ENCODE assay signal across 7 mouse cellular contexts in the genomic region with DNA sequence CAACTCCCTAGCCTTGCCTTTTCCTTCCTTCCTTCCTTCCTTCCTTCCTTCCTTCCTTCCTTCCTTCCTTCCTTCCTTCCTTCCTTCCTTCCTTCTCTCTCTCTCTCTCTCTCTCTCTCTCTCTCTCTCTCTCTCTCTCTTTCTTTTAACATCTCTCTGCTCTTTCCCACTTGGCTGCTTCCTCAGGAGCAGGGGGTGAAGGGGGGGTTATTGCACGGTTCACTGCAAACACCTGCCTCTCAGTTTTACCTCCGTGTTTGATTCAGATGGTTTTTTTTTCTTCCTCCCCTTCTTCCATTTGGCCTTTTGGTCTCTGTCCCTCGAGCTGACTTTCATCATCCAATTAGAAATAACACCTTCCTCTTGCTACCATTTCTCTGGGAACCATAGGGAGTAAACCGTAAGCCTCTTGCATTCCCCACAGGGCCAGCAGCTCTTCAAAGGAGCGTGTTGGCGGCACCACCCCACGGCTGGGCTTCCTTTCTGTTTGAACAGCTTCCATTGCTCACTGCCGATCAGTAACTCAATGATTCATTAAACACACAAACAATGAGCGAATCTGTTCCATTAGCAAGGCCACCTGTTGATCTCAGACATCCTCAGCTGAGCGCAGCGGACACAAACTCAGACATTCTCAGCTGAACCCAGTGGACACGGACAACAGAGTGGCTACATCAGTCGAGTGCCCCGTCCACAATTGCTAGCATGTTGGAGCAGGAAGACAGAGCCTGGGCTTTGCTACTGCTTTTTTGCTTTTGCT.
A peak's percentile ranks its signal among the peaks of the same experiment; 100 is the strongest.
DNase-seq lines count a peak whose midpoint lies in the region; ATAC-seq and TF ChIP-seq lines count a peak whose summit lies in the region.

No protein-coding gene starts in this region.

- no peak for TF ChIP-seq EP300 in heart, postnatal 0 days (IDR thresholded peaks at IDR 0.05; ENCODE audit: low read depth)

- H3K4me1 ChIP-seq in heart, postnatal 0 days (ENCODE audit: control insufficient read depth, insufficient read depth) = no peaks in the 10 kb centered on the region
- peaks cover 4% of the 10 kb centered on the region; the same call in 1 of the 2 replicates for H3K4me1 ChIP-seq in lung, embryonic 15.5 days

- peak; percentile 71 for ATAC-seq in Patski
- no peak for ATAC-seq in heart, postnatal 0 days (ENCODE audit: insufficient read depth, low read depth)
- no peak for ATAC-seq in lung, embryonic 15.5 days (ENCODE audit: borderline replicate concordance, extremely low read depth, low FRiP score, low TSS enrichment)

- no peaks in the 10 kb centered on the region for H3K9me3 ChIP-seq in heart, postnatal 0 days (replicated peaks; ENCODE audit: control insufficient read depth, low read length)
- no peaks in the 10 kb centered on the region for H3K9me3 ChIP-seq in lung, embryonic 15.5 days

- WGBS in heart, postnatal 0 days = 40% methylated on average over 14 of the region's 14 CpGs
- 11% methylated on average over 14 of the region's 14 CpGs for WGBS in lung, embryonic 15.5 days

- no peak overlapping the region for H3K27ac ChIP-seq in heart, postnatal 0 days (ENCODE audit: low read depth)
- H3K27ac ChIP-seq in lung, embryonic 15.5 days = no peak overlapping the region

- in situ Hi-C loops in Patski (cut with MboI; ENCODE audit: low pct_unique_long_range_greater_than_20kb) = no loop called here

- H3K27me3 ChIP-seq in Patski = no peaks in the 10 kb centered on the region
- no peaks in the 10 kb centered on the region for H3K27me3 ChIP-seq in heart, postnatal 0 days (ENCODE audit: control insufficient read depth, insufficient read depth, low read length)
- H3K27me3 ChIP-seq in lung, embryonic 15.5 days = no peaks in the 10 kb centered on the region

- DNase-seq in Patski (ENCODE audit: low read depth, low spot score) = peak; percentile 50
- peak; percentile 2 for DNase-seq in brain, embryonic 18.5 days (ENCODE audit: low read depth, low spot score)
- DNase-seq in heart, postnatal 0 days (ENCODE audit: low spot score) = no peak
- peak; percentile 49 to 74 for DNase-seq in kidney, postnatal 4 days
- peak; percentile 24 for DNase-seq in retina, postnatal 7 days (ENCODE audit: low read depth, low spot score)
- DNase-seq in adipocyte (ENCODE audit: low spot score) = no peak

- no peaks in the 10 kb centered on the region for H3K36me3 ChIP-seq in heart, postnatal 0 days (replicated peaks; ENCODE audit: control insufficient read depth, insufficient read depth, low read length)
- no peaks in the 10 kb centered on the region for H3K36me3 ChIP-seq in lung, embryonic 15.5 days

- H3K4me2 ChIP-seq in heart, postnatal 0 days (ENCODE audit: low read depth, low read length) = peak overlapping the region; percentile 48
- H3K4me2 ChIP-seq in lung, embryonic 15.5 days = peak overlapping the region; percentile 49

- no peak overlapping the region for H3K4me3 ChIP-seq in heart, postnatal 0 days (ENCODE audit: low read depth, low read length)
- H3K4me3 ChIP-seq in lung, embryonic 15.5 days = peak overlapping the region; percentile 27

- CTCF ChIA-PET in Patski (lab: Charles Lee) = interaction anchor here (1.7 kb wide), 1 partner anchor 21 kb away, joined by 4 read pairs; no protein-coding TSS in a partner anchor

- no peak for TF ChIP-seq CTCF in Patski (IDR thresholded peaks at IDR 0.05)
- no peak for TF ChIP-seq CTCF in heart, postnatal 0 days (IDR thresholded peaks at IDR 0.05; ENCODE audit: low read depth)

- POLR2A ChIA-PET in Patski (lab: Charles Lee) = interaction anchor here (0.8 kb wide), 1 partner anchor 76 kb away, joined by 3 read pairs; no protein-coding TSS in a partner anchor

- no peak overlapping the region for H3K9ac ChIP-seq in heart, postnatal 0 days (replicated peaks; ENCODE audit: low read depth, low read length)
- H3K9ac ChIP-seq in lung, embryonic 15.5 days = peak overlapping the region; percentile 1; the same call in 1 of the 2 replicates

Comparison
In these comparisons a context has a peak if more than half of its experiments do, and no peak if none do; other contexts are left out.
1. DNase-seq: peak in Patski (single experiment), brain, embryonic 18.5 days (single experiment), kidney, postnatal 4 days (2 of 2) and retina, postnatal 7 days (single experiment); none in heart, postnatal 0 days (single experiment) and adipocyte (single experiment).